Mouse (Mus musculus) limb, embryonic 15.5 days (tissue): ENCODE measurements around the gene Dld. TPM values are rescaled to one million over a fixed set of nuclear protein-coding genes. Genes with fewer than 3 reads are reported as not detected.

ENCODE experiments used
- ATAC-seq: fragments of 200-750 bp; cut with Nextera tagmentation; 2 replicates; pipeline ENCODE4 v1.8.0; 2017; ENCODE audit warnings: low read depth, moderate TSS enrichment; ENCODE audit not compliant: insufficient number of reproducible peaks, low FRiP score, low TSS enrichment
- H3K27ac ChIP-seq: fragments of 300-500 bp; sonication (generic); 2 replicates; pipeline ENCODE4 v1.5.1; 2015; ENCODE audit warnings: moderate library complexity, mild to moderate bottlenecking, inconsistent platforms
- H3K27me3 ChIP-seq: fragments of 300-500 bp; sonication (generic); 2 replicates; pipeline ENCODE4 v1.6.1; 2015; ENCODE audit warnings: inconsistent platforms
- H3K36me3 ChIP-seq: fragments of 300-500 bp; sonication (generic); 2 replicates; pipeline ENCODE4 v1.6.1; 2015; ENCODE audit warnings: inconsistent platforms
- H3K4me1 ChIP-seq: fragments of 300-500 bp; sonication (generic); 2 replicates; pipeline ENCODE4 v1.6.1; 2015; ENCODE audit warnings: inconsistent platforms
- H3K4me2 ChIP-seq: fragments of 300-500 bp; sonication (generic); 2 replicates; pipeline ENCODE4 v1.6.1; 2015; ENCODE audit warnings: mild to moderate bottlenecking, inconsistent platforms
- H3K4me3 ChIP-seq: fragments of 300-500 bp; sonication (generic); 2 replicates; pipeline ENCODE4 v1.5.1; 2015; ENCODE audit warnings: mild to moderate bottlenecking, inconsistent platforms
- H3K9ac ChIP-seq: fragments of 300-500 bp; sonication (generic); 2 replicates; pipeline ENCODE4 v1.6.1; 2015; ENCODE audit warnings: inconsistent platforms
- H3K9me3 ChIP-seq: fragments of 300-500 bp; sonication (generic); 2 replicates; pipeline ENCODE4 v1.6.1; 2016; ENCODE audit warnings: inconsistent platforms
- WGBS: fragments of 180-500 bp; shearing (Covaris S2); methylation state at CpG from one replicate; pipeline ENCODE4 v1.1.7; 2015; 5-methylcytosine and 5-hydroxymethylcytosine counted together
- polyA plus RNA-seq: library from polyadenylated mRNA; unstranded; fragments of >200 nt; fragmentation: Nextera tagmentation; extraction: Ambion mirVana; gene quantifications from 2 replicates; pipeline ENCODE4 v1.2.1, GENCODE M21; 2015

Dld gene
- polyA plus RNA-seq, 1 experiment from 2014 or later, result 119 TPM

GRCm38 (mm10) chr12:31289046-31289445, 62.2 kb downstream of the Dld start:
- Histone ChIP-seq H3K4me3 (no peak overlapping the region), H3K4me2 (no peak overlapping the region), H3K27me3 (no peaks in the 10 kb centered on the region), H3K9me3 (no peaks in the 10 kb centered on the region), H3K4me1 (0 out of 2 replicates have a peak, but pooled peaks cover under 1% of the 10 kb centered on the region), H3K36me3 (peaks cover 56% of the 10 kb centered on the region), H3K27ac (no peak overlapping the region), H3K9ac (no peak overlapping the region)
- WGBS, result 77% methylated on average over 10 of the region's 10 CpGs
- ATAC-seq, result no peak

GRCm38 (mm10) chr12:31283617-31284136, 67.6 kb downstream of the Dld start:
- Histone ChIP-seq H3K4me2 (no peak overlapping the region), H3K36me3 (peaks cover 81% of the 10 kb centered on the region), H3K9ac (no peak overlapping the region), H3K4me3 (no peak overlapping the region), H3K27me3 (no peaks in the 10 kb centered on the region), H3K9me3 (no peaks in the 10 kb centered on the region), H3K4me1 (0 out of 2 replicates have a peak, but pooled peaks cover 2% of the 10 kb centered on the region), H3K27ac (no peak overlapping the region)
- no peak for ATAC-seq
- WGBS, result 62% methylated on average over 4 of the region's 4 CpGs

GRCm38 (mm10) chr12:31283131-31283530, 68.1 kb downstream of the Dld start:
- no peaks in the 10 kb centered on the region for H3K27me3 ChIP-seq
- whole genome bisulfite sequencing, result 79% methylated on average over 4 of the region's 4 CpGs
- H3K9ac ChIP-seq, result no peak overlapping the region
- H3K27ac ChIP-seq, result no peak overlapping the region
- H3K4me1 ChIP-seq, result 0 out of 2 replicates have a peak, but pooled peaks cover 2% of the 10 kb centered on the region
- no peak overlapping the region for H3K4me3 ChIP-seq
- no peak overlapping the region for H3K4me2 ChIP-seq
- no peak for ATAC-seq
- H3K9me3 ChIP-seq, result no peaks in the 10 kb centered on the region
- H3K36me3 ChIP-seq, result peaks cover 81% of the 10 kb centered on the region

GRCm38 (mm10) chr12:31282241-31282640, 69.0 kb downstream of the Dld start:
- no peak overlapping the region for H3K4me2 ChIP-seq
- H3K9me3 ChIP-seq, result no peaks in the 10 kb centered on the region
- no peak for ATAC-seq
- no peak overlapping the region for H3K4me3 ChIP-seq
- H3K27ac ChIP-seq, result no peak overlapping the region
- 92% methylated on average over 5 of the region's 5 CpGs for WGBS
- H3K27me3 ChIP-seq, result no peaks in the 10 kb centered on the region
- no peak overlapping the region for H3K9ac ChIP-seq
- H3K4me1 ChIP-seq, result 0 out of 2 replicates have a peak, but pooled peaks cover 2% of the 10 kb centered on the region
- H3K36me3 ChIP-seq, result peaks cover 79% of the 10 kb centered on the region

Other genes with a start within 250 kb of the Dld start
- gene Gm6993, start 110.7 kb downstream of the Dld start, polyA plus RNA-seq, result not detected in 2 replicates
- gene Lamb1, start 86.2 kb downstream of the Dld start, polyA plus RNA-seq, result 68.1 and 71.0 TPM in 2 replicates
- gene Slc26a3, start 39.4 kb upstream of the Dld start, polyA plus RNA-seq, result 0.29 and 0.38 TPM in 2 replicates
- 10.6 and 11.5 TPM in 2 replicates for gene Cbll1, start 148.2 kb upstream of the Dld start, polyA plus RNA-seq
- gene Slc26a4, start 208.5 kb upstream of the Dld start, polyA plus RNA-seq, result 0.05 TPM in 1 of 2 replicates, not detected in the other